Mouse (Mus musculus): ENCODE measurements around the gene Camk2g. TPM values are rescaled to one million over a fixed set of nuclear protein-coding genes. Genes with fewer than 3 reads are reported as not detected.

The Camk2g gene
- polyA plus RNA-seq, 1 experiment = 222 TPM

DNA sequence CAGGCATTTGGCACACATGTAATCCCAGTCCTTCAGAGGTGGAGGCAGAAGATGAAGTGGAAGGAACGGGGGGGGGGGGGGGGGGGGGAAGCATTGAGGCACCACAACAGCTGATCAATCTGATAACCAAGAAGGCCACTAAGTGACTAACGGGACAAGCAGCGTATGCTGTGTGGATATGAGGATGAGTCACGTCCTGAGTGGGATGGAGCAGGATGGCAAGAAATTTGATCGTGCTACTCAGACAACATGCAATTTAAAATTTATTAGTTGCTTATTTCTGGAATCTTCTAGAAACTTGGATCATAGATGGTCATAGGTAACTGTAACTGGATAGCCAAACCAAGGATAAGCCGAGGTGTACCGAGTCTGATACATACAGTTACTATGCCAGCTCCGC, 13.7 kb downstream of the Camk2g start:
- no peak for DNase-seq
- Histone ChIP-seq H3K4me1 (ENCODE audit: control insufficient read depth, insufficient read depth, low read length) (peaks cover 5% of the 10 kb centered on the region), H3K27ac (ENCODE audit: insufficient read depth, low read length) (no peak overlapping the region), H3K27me3 (ENCODE audit: control insufficient read depth, insufficient read depth, low read length) (no peaks in the 10 kb centered on the region), H3K4me3 (replicated peaks; ENCODE audit: insufficient read depth, low read depth, low read length) (no peak overlapping the region)
- WGBS = 95% methylated on average over 8 of the region's 8 CpGs
- no peak for TF ChIP-seq POLR2A (IDR thresholded peaks at IDR 0.05; ENCODE audit: borderline replicate concordance, insufficient read depth, low read length)
- no peak for TF ChIP-seq CTCF (IDR thresholded peaks at IDR 0.05; ENCODE audit: borderline replicate concordance, insufficient read depth, low read depth, low read length)

DNA sequence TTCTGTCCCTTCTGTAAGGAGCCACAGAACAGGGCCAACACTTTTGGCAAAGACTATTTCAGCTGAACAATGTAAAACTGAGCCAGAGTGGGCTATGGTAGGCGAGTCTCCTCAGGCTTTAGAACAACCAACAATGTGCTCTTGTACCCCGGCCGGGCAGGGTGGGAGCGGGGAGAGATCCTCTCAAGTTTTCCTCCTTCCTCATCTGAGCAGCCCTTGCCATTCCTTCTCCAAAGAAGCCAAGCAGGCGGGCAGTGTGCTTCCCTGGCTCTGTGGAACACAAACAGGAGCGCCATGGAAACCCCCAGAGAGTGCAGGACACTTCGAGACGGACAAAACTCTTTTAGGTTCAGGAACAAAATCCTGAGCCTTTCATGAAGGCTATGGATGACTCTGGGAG, 15.4 kb downstream of the Camk2g start:
- TF ChIP-seq POLR2A (IDR thresholded peaks at IDR 0.05; ENCODE audit: borderline replicate concordance, insufficient read depth, low read length) (no peak), CTCF (IDR thresholded peaks at IDR 0.05; ENCODE audit: borderline replicate concordance, insufficient read depth, low read depth, low read length) (no peak)
- 69% methylated on average over 8 of the region's 8 CpGs for WGBS
- 0 out of 2 replicates have a peak overlapping the region, but pooled peaks have one; percentile 48 for H3K27ac ChIP-seq (ENCODE audit: insufficient read depth, low read length)
- peak in 1 of 2 experiments; percentile 38 for DNase-seq
- no peak overlapping the region for H3K4me3 ChIP-seq (replicated peaks; ENCODE audit: insufficient read depth, low read depth, low read length)
- no peaks in the 10 kb centered on the region for H3K27me3 ChIP-seq (ENCODE audit: control insufficient read depth, insufficient read depth, low read length)
- peaks cover 8% of the 10 kb centered on the region for H3K4me1 ChIP-seq (ENCODE audit: control insufficient read depth, insufficient read depth, low read length)

DNA sequence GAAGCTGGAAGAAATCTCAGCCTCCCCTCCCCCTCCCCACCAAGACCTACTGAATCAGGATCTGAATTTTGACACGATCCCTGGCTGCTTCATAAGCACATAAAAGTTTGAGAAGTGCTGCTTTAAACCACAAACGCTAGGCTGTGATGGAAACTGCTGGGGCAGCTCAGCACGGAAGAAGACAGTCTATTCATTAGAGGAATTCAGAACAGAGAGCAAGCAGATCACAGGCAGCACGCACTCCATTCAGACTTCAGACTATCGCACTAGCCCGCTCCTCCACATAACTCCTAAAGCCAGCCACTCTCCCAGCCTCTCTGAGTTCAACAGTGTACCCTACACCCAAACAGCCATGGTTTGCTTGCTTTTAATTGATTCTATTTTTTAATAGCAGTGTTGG, 18.2 kb downstream of the Camk2g start:
- Histone ChIP-seq H3K27me3 (ENCODE audit: control insufficient read depth, insufficient read depth, low read length) (no peaks in the 10 kb centered on the region), H3K4me1 (ENCODE audit: control insufficient read depth, insufficient read depth, low read length) (peaks cover 16% of the 10 kb centered on the region), H3K4me3 (replicated peaks; ENCODE audit: insufficient read depth, low read depth, low read length) (no peak overlapping the region), H3K27ac (ENCODE audit: insufficient read depth, low read length) (no peak overlapping the region)
- TF ChIP-seq CTCF (IDR thresholded peaks at IDR 0.05; ENCODE audit: borderline replicate concordance, insufficient read depth, low read depth, low read length) (no peak), POLR2A (IDR thresholded peaks at IDR 0.05; ENCODE audit: borderline replicate concordance, insufficient read depth, low read length) (no peak)
- DNase-seq = no peak
- 64% methylated on average over 6 of the region's 6 CpGs for WGBS

DNA sequence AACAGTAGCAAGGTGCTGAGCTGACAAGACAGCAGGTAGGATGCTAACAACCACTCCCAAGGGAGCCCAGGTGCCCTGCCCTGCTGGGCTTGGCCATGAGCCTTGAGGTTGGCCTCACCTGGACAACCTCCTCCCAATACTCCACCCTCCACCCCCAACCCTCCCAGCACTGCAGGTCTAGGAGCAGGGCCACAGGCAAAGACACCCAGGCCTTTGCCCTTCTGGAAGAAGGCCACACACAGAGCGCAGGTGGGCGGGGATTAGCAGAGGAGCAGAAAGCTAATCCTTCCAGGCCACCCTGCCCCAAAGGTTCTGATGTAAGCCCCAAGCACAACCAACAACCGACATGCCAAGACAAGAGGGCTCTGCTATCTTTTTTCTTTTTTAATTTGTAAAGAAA, 20.5 kb downstream of the Camk2g start:
- 33% methylated on average over 3 of the region's 3 CpGs for WGBS
- H3K4me3 ChIP-seq (replicated peaks; ENCODE audit: insufficient read depth, low read depth, low read length) = no peak overlapping the region
- DNase-seq = peak in 1 of 2 experiments; percentile 38
- peak overlapping the region; percentile 70 for H3K27ac ChIP-seq (ENCODE audit: insufficient read depth, low read length)
- H3K4me1 ChIP-seq (ENCODE audit: control insufficient read depth, insufficient read depth, low read length) = peaks cover 16% of the 10 kb centered on the region
- no peaks in the 10 kb centered on the region for H3K27me3 ChIP-seq (ENCODE audit: control insufficient read depth, insufficient read depth, low read length)
- TF ChIP-seq CTCF (IDR thresholded peaks at IDR 0.05; ENCODE audit: borderline replicate concordance, insufficient read depth, low read depth, low read length) (no peak), POLR2A (IDR thresholded peaks at IDR 0.05; ENCODE audit: borderline replicate concordance, insufficient read depth, low read length) (no peak)

DNA sequence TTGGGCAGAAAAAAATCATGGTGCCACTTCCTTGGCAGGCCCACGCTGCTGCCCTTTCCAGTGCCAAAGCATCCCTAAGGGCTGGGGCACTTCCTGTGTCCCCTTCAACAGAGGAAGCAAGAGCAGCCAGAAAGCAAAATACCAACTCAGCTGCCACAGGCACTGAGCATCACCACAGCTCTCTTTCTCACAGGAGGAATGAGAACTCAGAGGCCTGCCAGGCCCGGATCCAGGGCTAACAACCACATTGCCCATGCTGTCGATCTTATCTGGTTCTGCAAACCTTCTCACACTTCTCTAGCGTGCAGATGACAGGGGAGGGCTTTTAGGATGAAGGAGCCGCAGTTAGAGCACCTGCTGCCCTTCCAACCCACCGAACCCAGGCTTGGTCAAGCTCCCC, 21.1 kb downstream of the Camk2g start:
- TF ChIP-seq CTCF (IDR thresholded peaks at IDR 0.05; ENCODE audit: borderline replicate concordance, insufficient read depth, low read depth, low read length) (no peak), POLR2A (IDR thresholded peaks at IDR 0.05; ENCODE audit: borderline replicate concordance, insufficient read depth, low read length) (no peak)
- no peak for DNase-seq
- WGBS = 21% methylated on average over 6 of the region's 6 CpGs
- Histone ChIP-seq H3K27me3 (ENCODE audit: control insufficient read depth, insufficient read depth, low read length) (no peaks in the 10 kb centered on the region), H3K4me1 (ENCODE audit: control insufficient read depth, insufficient read depth, low read length) (peaks cover 16% of the 10 kb centered on the region), H3K4me3 (replicated peaks; ENCODE audit: insufficient read depth, low read depth, low read length) (no peak overlapping the region), H3K27ac (ENCODE audit: insufficient read depth, low read length) (peak overlapping the region; percentile 70)

DNA sequence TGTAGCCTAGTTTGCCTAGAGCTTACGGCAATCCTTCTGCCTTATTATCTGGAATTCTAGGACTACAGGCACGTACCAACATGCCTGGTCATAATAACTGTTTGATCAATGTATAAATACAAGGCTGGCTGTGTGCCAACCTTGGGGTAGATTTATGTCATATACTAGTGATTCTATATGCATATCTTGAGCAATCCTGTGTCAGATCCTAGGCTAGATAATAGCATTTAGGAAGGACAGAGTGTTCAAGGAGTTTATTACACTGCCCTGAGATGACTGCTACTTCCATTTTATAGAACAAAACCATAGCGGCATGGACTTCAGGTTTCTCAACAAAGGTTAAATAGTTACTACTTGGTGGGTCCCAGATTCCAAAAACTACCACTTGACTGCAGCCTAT, 21.9 kb downstream of the Camk2g start:
- peaks cover 16% of the 10 kb centered on the region for H3K4me1 ChIP-seq (ENCODE audit: control insufficient read depth, insufficient read depth, low read length)
- WGBS = over 99% methylated on average over 3 of the region's 3 CpGs
- H3K27ac ChIP-seq (ENCODE audit: insufficient read depth, low read length) = no peak overlapping the region
- DNase-seq = no peak
- H3K27me3 ChIP-seq (ENCODE audit: control insufficient read depth, insufficient read depth, low read length) = no peaks in the 10 kb centered on the region
- no peak overlapping the region for H3K4me3 ChIP-seq (replicated peaks; ENCODE audit: insufficient read depth, low read depth, low read length)
- no peak for TF ChIP-seq CTCF (IDR thresholded peaks at IDR 0.05; ENCODE audit: borderline replicate concordance, insufficient read depth, low read depth, low read length)

DNA sequence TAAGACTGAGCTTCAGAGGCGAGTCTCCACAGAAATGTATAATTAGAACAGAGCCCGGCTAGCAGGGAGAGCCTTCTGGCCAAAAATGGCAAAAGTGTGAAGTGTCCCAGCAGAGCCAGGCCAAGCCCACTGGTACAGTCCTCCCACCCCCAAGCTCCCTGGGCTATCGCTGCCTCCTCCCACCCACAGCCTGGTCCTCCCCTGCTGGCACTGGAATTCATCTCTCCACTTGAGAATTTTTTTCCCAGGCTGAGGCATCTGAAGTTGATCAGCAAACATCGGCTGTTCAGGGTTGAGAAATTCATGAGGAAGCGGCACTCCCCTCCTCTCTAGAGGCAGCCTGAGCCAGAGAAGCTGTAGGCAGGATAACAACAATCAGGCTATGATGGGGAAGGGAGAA, 25.3 kb downstream of the Camk2g start:
- no peak overlapping the region for H3K4me3 ChIP-seq (replicated peaks; ENCODE audit: insufficient read depth, low read depth, low read length)
- H3K27ac ChIP-seq (ENCODE audit: insufficient read depth, low read length) = no peak overlapping the region
- H3K4me1 ChIP-seq (ENCODE audit: control insufficient read depth, insufficient read depth, low read length) = peaks cover 12% of the 10 kb centered on the region
- TF ChIP-seq CTCF (IDR thresholded peaks at IDR 0.05; ENCODE audit: borderline replicate concordance, insufficient read depth, low read depth, low read length) (no peak), POLR2A (IDR thresholded peaks at IDR 0.05; ENCODE audit: borderline replicate concordance, insufficient read depth, low read length) (no peak)
- no peak for DNase-seq
- 48% methylated on average over 5 of the region's 5 CpGs for WGBS
- H3K27me3 ChIP-seq (ENCODE audit: control insufficient read depth, insufficient read depth, low read length) = no peaks in the 10 kb centered on the region

DNA sequence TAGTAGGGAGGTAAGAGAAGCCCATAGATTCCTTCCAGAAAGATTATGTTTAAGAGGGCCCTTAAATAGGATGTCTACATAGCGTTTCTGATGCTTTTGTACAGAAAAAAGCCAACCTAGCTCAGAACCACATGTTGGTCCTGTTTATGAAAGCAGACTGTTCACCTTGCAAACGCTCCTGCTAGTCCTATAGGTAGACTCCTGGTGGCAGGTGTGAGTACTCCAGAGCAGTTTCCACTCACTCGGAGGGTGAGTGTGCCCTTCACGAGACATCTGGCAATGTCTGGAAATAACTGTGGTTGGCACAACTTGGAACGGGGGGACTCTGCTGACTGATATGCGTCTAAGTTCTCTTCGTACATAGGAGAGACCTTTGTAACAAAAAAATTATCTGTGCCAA, 26.0 kb downstream of the Camk2g start:
- 87% methylated on average over 7 of the region's 7 CpGs for WGBS
- H3K27ac ChIP-seq (ENCODE audit: insufficient read depth, low read length) = no peak overlapping the region
- H3K4me3 ChIP-seq (replicated peaks; ENCODE audit: insufficient read depth, low read depth, low read length) = no peak overlapping the region
- DNase-seq = no peak
- peaks cover 6% of the 10 kb centered on the region for H3K4me1 ChIP-seq (ENCODE audit: control insufficient read depth, insufficient read depth, low read length)
- TF ChIP-seq CTCF (IDR thresholded peaks at IDR 0.05; ENCODE audit: borderline replicate concordance, insufficient read depth, low read depth, low read length) (no peak), POLR2A (IDR thresholded peaks at IDR 0.05; ENCODE audit: borderline replicate concordance, insufficient read depth, low read length) (no peak)
- H3K27me3 ChIP-seq (ENCODE audit: control insufficient read depth, insufficient read depth, low read length) = no peaks in the 10 kb centered on the region
